Mouse (Mus musculus) hindbrain, embryonic 11.5 days (tissue): Measurements from ENCODE around the gene Angptl7. TPM values are rescaled to one million over a fixed set of nuclear protein-coding genes. Genes with fewer than 3 reads are reported as not detected.

ENCODE experiments used
- ATAC-seq: fragments of 200-750 bp; cut with Nextera tagmentation; 2 replicates; pipeline ENCODE4 v1.8.0; 2017; ENCODE audit warnings: mild to moderate bottlenecking, moderate TSS enrichment, moderate library complexity; ENCODE audit not compliant: low FRiP score
- DNase-seq: peaks from one replicate; pipeline ENCODE4 v3.0.0-alpha.2; 2015; ENCODE audit warnings: low spot score
- H3K27ac ChIP-seq: fragments of 300-500 bp; sonication (generic); 2 replicates; pipeline ENCODE4 v1.5.1; 2014; ENCODE audit warnings: mild to moderate bottlenecking, low read depth, low read length
- H3K27me3 ChIP-seq: fragments of 300-500 bp; sonication (generic); 2 replicates; pipeline ENCODE4 v1.6.1; 2014; ENCODE audit warnings: mild to moderate bottlenecking, low read length, moderate library complexity, mixed read lengths; ENCODE audit not compliant: control insufficient read depth, insufficient read depth
- H3K36me3 ChIP-seq: fragments of 300-500 bp; sonication (generic); 2 replicates; pipeline ENCODE4 v1.6.1; 2014; ENCODE audit warnings: mild to moderate bottlenecking, low read length, moderate library complexity, mixed read lengths; ENCODE audit not compliant: control insufficient read depth, insufficient read depth
- H3K4me1 ChIP-seq: fragments of 300-500 bp; sonication (generic); replicated peaks from 2 replicates; pipeline ENCODE4 v1.6.1; 2014; ENCODE audit warnings: low read length, mixed read lengths; ENCODE audit not compliant: control insufficient read depth, insufficient read depth
- H3K4me2 ChIP-seq: fragments of 300-500 bp; sonication (generic); replicated peaks from 2 replicates; pipeline ENCODE4 v1.6.1; 2014; ENCODE audit warnings: mild to moderate bottlenecking, low read depth, low read length
- H3K4me3 ChIP-seq: fragments of 300-500 bp; sonication (generic); 2 replicates; pipeline ENCODE4 v1.5.1; 2014; ENCODE audit warnings: low read depth, low read length
- H3K9ac ChIP-seq: fragments of 300-500 bp; sonication (generic); 2 replicates; pipeline ENCODE4 v1.6.1; 2014; ENCODE audit warnings: low read depth, low read length
- H3K9me3 ChIP-seq: fragments of 300-500 bp; sonication (generic); 2 replicates; pipeline ENCODE4 v1.6.1; 2016; ENCODE audit warnings: low read length; ENCODE audit not compliant: control insufficient read depth
- WGBS: fragments of 180-500 bp; shearing (Covaris S2); extraction: QIAGEN DNeasy Blood & Tissue Kit; methylation state at CpG from one replicate; pipeline ENCODE4 v1.1.7; 2014; 5-methylcytosine and 5-hydroxymethylcytosine counted together
- polyA plus RNA-seq: library from polyadenylated mRNA; unstranded; fragments of >200 nt; fragmentation: Nextera tagmentation; extraction: Ambion mirVana; gene quantifications from 2 replicates; pipeline ENCODE4 v1.2.1, GENCODE M21; 2014

Angptl7 gene
- 0.28 and 0.33 TPM in 2 replicates for polyA plus RNA-seq

DNA sequence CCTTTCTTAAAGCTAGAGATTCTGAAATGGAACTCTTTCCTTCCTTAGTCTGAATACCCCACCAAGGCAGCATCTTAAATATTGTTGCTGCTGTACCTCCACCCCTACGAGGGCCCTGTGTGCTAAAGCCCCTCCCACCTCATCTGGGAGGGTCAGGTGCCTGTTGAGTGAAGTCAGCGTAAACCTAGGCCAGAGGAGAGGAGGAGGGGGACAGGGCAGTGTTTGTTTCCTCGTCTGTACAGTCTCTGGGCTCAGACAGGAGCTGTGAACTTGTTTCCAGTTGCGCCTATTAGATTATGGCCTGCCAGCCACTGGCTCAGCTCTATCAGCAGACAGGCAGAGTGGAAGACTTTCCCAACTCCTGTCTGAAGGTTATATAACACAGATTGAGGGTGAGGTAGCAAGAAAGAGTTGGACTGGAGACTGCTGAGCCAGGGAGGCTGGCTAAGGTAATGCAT lies at the start of gene Angptl7:
Angptl7 (minus strand) TSS at position 51 of the 458 bp plus-strand sequence.
- ATAC-seq (no peak), DNase-seq (no peak)
- 66% methylated on average over 4 of the region's 4 CpGs for WGBS
- Histone ChIP-seq H3K4me1 (no peaks in the 10 kb centered on the region), H3K9ac (no peak within 1 kb of the TSS), H3K4me3 (no peak within 1 kb of the TSS), H3K27me3 (no peaks in the 10 kb centered on the region), H3K9me3 (no peaks in the 10 kb centered on the region), H3K27ac (no peak within 1 kb of the TSS), H3K36me3 (peaks cover 3% of the 10 kb centered on the region; the same call in 1 of the 2 replicates), H3K4me2 (no peak within 1 kb of the TSS)

DNA sequence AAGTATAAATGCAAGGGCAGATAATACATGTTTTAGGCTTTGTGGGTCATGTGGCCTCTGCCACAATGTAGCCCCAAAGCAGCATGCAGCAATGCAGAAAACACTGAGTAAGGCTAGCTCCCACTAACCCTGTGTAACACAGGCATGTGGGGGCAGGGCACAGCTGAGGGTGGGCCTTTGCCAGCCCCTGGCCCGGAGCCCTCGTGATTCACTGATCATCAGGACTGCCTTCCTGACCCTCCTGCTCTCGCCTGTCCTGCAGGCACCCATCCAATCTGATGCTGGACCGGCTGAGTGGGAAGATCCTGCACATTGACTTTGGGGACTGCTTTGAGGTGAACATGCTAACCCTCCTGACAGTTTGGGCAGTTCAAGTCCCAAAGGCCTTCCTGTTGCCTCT lies 48.8 kb upstream of the Angptl7 start:
- Histone ChIP-seq H3K27ac (no peak overlapping the region), H3K27me3 (no peaks in the 10 kb centered on the region), H3K4me2 (no peak overlapping the region), H3K9ac (no peak overlapping the region), H3K9me3 (no peaks in the 10 kb centered on the region), H3K36me3 (peaks cover 24% of the 10 kb centered on the region), H3K4me3 (no peak overlapping the region), H3K4me1 (no peaks in the 10 kb centered on the region)
- no peak for DNase-seq
- 83% methylated on average over 4 of the region's 4 CpGs for WGBS
- ATAC-seq, result no peak

DNA sequence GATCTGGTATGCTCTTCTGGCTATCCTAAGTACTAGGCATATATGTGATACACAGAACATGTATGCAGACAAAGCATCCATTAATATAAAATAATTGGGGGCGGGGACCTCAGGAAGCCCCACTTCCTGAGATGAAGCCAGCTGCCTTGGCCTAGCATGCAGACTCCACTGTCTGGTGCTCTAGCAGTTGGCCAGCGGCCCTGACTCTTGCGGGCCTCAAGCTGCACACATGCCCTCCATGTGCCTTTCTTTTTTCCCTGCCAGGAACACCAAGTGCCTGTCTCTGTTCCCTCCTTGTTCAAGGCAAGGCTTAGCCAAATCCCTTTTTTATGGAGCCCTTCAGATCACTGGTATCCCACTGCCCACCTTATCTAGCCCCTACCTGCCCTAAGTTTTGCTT lies 35.6 kb upstream of the Angptl7 start:
- no peaks in the 10 kb centered on the region for H3K4me1 ChIP-seq
- H3K4me2 ChIP-seq, result no peak overlapping the region
- no peaks in the 10 kb centered on the region for H3K27me3 ChIP-seq
- no peak overlapping the region for H3K4me3 ChIP-seq
- WGBS, result 95% methylated on average over 3 of the region's 3 CpGs
- H3K9me3 ChIP-seq, result no peaks in the 10 kb centered on the region
- H3K27ac ChIP-seq, result no peak overlapping the region
- ATAC-seq, result no peak
- H3K36me3 ChIP-seq, result peaks cover 28% of the 10 kb centered on the region
- H3K9ac ChIP-seq, result no peak overlapping the region
- DNase-seq, result no peak

DNA sequence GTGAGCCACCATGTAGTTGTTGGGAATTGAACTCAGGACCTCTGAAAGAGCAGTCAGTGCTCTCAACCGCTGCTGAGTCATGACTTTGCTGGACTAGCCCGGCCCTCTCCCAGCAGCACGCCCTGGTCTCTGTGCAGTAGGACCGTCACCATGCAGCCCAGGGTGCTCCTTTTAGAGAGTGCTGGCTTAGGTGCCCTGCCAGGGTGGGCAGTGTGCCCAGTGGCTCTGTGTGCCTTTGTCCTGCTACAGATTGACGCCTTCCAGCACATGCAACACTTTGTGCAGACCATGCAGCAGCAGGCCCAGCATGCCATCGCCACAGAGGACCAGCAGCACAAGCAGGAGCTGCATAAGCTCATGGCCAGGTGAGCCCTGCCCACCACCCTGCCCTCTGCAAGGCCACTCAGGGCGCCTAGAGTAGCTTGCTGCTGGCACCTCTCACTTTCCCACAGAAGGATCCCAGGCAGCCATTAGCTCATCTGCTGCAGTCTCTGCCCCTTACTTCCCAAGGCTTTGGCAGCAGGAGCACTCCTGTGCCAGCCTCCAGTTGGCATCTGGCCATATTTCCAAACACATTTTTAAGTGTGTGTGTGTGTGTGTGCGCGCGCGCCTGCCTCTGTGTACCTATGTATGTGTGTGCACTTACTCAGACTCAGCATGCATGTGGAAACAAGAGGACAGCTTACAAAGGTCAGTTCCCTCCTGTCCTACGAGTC lies 33.5 kb upstream of the Angptl7 start:
- Histone ChIP-seq H3K4me3 (no peak overlapping the region), H3K4me2 (no peak overlapping the region), H3K27ac (no peak overlapping the region), H3K36me3 (peaks cover 18% of the 10 kb centered on the region), H3K9me3 (no peaks in the 10 kb centered on the region), H3K9ac (no peak overlapping the region), H3K27me3 (no peaks in the 10 kb centered on the region), H3K4me1 (no peaks in the 10 kb centered on the region)
- ATAC-seq (no peak), DNase-seq (no peak)
- WGBS, result 93% methylated on average over 12 of the region's 12 CpGs

DNA sequence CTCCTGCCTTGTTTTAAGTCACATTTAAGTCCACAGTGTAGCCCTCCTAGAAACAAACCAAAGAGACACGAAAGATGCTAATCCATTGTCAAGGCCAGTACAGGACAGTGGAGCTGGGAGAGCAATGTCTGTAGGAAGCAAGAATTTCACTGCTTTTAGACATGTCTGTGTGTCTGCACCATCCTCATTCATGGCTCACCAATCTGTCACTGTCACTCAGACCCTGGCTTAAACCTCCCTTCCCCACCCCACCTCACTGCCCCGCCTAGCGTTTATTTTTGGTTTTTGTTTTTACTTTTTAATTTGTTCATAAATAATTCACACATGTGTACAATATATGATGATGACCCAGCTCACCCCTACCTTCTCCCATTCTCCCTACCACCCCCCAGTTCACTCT lies 32.3 kb upstream of the Angptl7 start:
- WGBS, result 82% methylated on average over 3 of the region's 3 CpGs
- H3K36me3 ChIP-seq, result peaks cover 15% of the 10 kb centered on the region
- no peak for ATAC-seq

DNA sequence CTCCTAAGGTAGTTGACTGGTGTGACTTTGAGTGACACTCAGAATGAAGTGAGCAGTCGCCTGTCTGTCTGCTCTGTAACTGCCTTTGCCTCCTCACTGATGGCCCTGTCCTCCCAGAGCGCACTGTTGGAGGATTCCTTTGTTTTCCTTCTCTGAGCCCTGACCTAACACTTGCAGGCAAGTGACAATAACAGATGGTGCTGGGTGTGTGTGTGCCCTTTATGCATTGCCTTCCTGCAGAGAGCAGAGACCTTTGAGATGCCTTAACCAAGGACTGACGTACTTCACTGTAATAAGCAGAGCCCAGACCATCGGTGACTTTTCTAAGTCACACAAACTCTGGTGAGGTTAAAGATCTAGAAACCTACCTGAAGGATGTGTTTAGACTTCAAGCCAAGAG lies 31.1 kb upstream of the Angptl7 start:
- ATAC-seq (no peak), DNase-seq (no peak)
- H3K27ac ChIP-seq, result no peak overlapping the region
- WGBS, result 47% methylated on average over 4 of the region's 4 CpGs
- no peak overlapping the region for H3K4me3 ChIP-seq
- H3K9me3 ChIP-seq, result no peaks in the 10 kb centered on the region
- H3K4me2 ChIP-seq, result no peak overlapping the region
- H3K4me1 ChIP-seq, result no peaks in the 10 kb centered on the region
- peaks cover 11% of the 10 kb centered on the region for H3K36me3 ChIP-seq
- H3K9ac ChIP-seq, result no peak overlapping the region
- no peaks in the 10 kb centered on the region for H3K27me3 ChIP-seq

More for the DNA sequence above, 32.3 kb upstream of the Angptl7 start:
- no peak overlapping the region for H3K9ac ChIP-seq
- H3K4me3 ChIP-seq, result no peak overlapping the region
- no peak overlapping the region for H3K4me2 ChIP-seq
- DNase-seq, result no peak
- no peaks in the 10 kb centered on the region for H3K9me3 ChIP-seq
- no peak overlapping the region for H3K27ac ChIP-seq
- H3K4me1 ChIP-seq, result no peaks in the 10 kb centered on the region
- no peaks in the 10 kb centered on the region for H3K27me3 ChIP-seq

DNA sequence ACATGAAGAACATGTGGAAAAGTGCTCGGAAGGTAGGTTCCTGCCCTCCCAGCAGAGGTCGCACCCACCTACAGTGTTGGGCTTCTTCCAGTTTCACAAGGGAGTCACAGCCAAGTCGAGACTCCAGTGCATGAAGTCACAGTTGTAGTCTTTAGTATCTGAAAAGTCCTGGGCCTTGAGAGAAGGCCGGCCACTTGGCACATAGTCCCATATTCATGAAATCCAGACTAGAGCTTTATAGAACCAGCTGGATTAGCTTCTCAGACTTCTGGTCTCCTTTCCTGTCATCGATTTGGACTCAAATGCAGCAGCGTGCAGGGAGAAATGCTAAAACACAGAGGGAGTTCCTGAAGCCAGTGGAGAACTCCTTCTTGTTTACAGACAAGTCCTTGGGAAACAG lies 30.5 kb upstream of the Angptl7 start:
- H3K27ac ChIP-seq, result no peak overlapping the region
- ATAC-seq (no peak), DNase-seq (no peak)
- H3K36me3 ChIP-seq, result peaks cover 12% of the 10 kb centered on the region
- no peak overlapping the region for H3K4me3 ChIP-seq
- no peaks in the 10 kb centered on the region for H3K9me3 ChIP-seq
- H3K4me2 ChIP-seq, result no peak overlapping the region
- H3K4me1 ChIP-seq, result no peaks in the 10 kb centered on the region
- 90% methylated on average over 6 of the region's 6 CpGs for WGBS
- no peak overlapping the region for H3K9ac ChIP-seq
- H3K27me3 ChIP-seq, result no peaks in the 10 kb centered on the region

DNA sequence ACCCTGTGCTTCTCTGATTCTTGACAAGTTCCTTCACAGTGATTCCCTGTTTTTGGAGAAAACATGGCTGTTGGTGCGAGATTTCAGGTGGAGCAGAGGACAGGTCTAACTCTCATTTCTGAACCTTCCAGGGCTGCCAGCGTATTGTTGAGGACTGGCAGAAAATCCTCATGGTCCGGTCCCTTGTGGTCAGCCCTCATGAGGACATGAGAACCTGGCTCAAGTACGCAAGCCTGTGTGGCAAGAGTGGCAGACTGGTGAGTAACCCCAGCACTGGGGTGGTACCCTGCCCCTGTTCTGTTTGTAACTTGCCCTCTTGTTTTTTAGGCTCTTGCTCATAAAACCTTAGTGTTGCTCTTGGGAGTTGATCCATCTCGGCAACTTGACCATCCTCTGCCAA lies 30.1 kb upstream of the Angptl7 start:
- Histone ChIP-seq H3K36me3 (peaks cover 15% of the 10 kb centered on the region), H3K4me2 (no peak overlapping the region), H3K9ac (no peak overlapping the region), H3K27me3 (no peaks in the 10 kb centered on the region), H3K27ac (no peak overlapping the region), H3K4me3 (no peak overlapping the region), H3K4me1 (no peaks in the 10 kb centered on the region), H3K9me3 (no peaks in the 10 kb centered on the region)
- WGBS, result 90% methylated on average over 5 of the region's 5 CpGs
- no peak for ATAC-seq
- DNase-seq, result no peak
